Mouse (Mus musculus) lung, postnatal 0 days (tissue): ENCODE results near the gene Tmem100. TPM values are rescaled to one million over a fixed set of nuclear protein-coding genes. Genes with fewer than 3 reads are reported as not detected.

Experiments
- ATAC-seq: fragments of 200-750 bp; cut with Nextera tagmentation; 2 replicates; pipeline ENCODE4 v1.8.0; 2017; ENCODE audit warnings: moderate library complexity
- DNase-seq: peaks from one replicate; pipeline ENCODE4 v3.0.0-alpha.2; 2016; ENCODE audit warnings: low spot score
- H3K27ac ChIP-seq: fragments of 300-500 bp; sonication (generic); 2 replicates; pipeline ENCODE4 v1.5.1; 2014; ENCODE audit warnings: antibody characterized with exemption, mild to moderate bottlenecking, low read length, mixed read lengths
- H3K27me3 ChIP-seq: fragments of 300-500 bp; sonication (generic); replicated peaks from 2 replicates; pipeline ENCODE4 v1.6.1; 2014; ENCODE audit warnings: low read length, mixed read lengths; ENCODE audit not compliant: insufficient read depth
- H3K36me3 ChIP-seq: fragments of 300-500 bp; sonication (generic); 2 replicates; pipeline ENCODE4 v1.6.1; 2014; ENCODE audit warnings: low read length, mixed read lengths; ENCODE audit not compliant: insufficient read depth
- H3K4me1 ChIP-seq: fragments of 300-500 bp; sonication (generic); 2 replicates; pipeline ENCODE4 v1.6.1; 2014; ENCODE audit warnings: antibody characterized with exemption, low read depth, low read length, mixed read lengths; ENCODE audit not compliant: insufficient read depth
- H3K4me2 ChIP-seq: fragments of 300-500 bp; sonication (generic); replicated peaks from 2 replicates; pipeline ENCODE4 v1.6.1; 2014; ENCODE audit warnings: low read depth, mild to moderate bottlenecking, low read length, moderate library complexity, mixed read lengths
- H3K4me3 ChIP-seq: fragments of 300-500 bp; sonication (generic); 2 replicates; pipeline ENCODE4 v1.5.1; 2014; ENCODE audit warnings: low read depth, low read length
- H3K9ac ChIP-seq: fragments of 300-500 bp; sonication (generic); replicated peaks from 2 replicates; pipeline ENCODE4 v1.6.1; 2014; ENCODE audit warnings: low read depth, mild to moderate bottlenecking
- H3K9me3 ChIP-seq: fragments of 300-500 bp; sonication (generic); 2 replicates; pipeline ENCODE4 v1.6.1; 2016; ENCODE audit warnings: low read length, mixed read lengths
- CTCF ChIP-seq: IDR thresholded peaks from 2 replicates; pipeline ENCODE4 v1.5.1; 2016; ENCODE audit warnings: antibody characterized with exemption, mild to moderate bottlenecking
- EP300 ChIP-seq: IDR thresholded peaks from 2 replicates; pipeline ENCODE4 v1.6.1; 2016; ENCODE audit warnings: antibody characterized with exemption, mild to moderate bottlenecking, control low read depth
- WGBS: fragments of 180-500 bp; shearing (Covaris S2); extraction: QIAGEN DNeasy Blood & Tissue Kit; methylation state at CpG from one replicate; pipeline ENCODE4 v1.1.7; 2014; 5-methylcytosine and 5-hydroxymethylcytosine counted together
- polyA plus RNA-seq: library from polyadenylated mRNA; unstranded; fragments of >200 nt; fragmentation: Nextera tagmentation; extraction: Ambion mirVana; gene quantifications from 2 replicates; pipeline ENCODE4 v1.2.1, GENCODE M21; 2015

Tmem100 gene
- polyA plus RNA-seq, 1 experiment from 2014 or later: 283 TPM

DNA sequence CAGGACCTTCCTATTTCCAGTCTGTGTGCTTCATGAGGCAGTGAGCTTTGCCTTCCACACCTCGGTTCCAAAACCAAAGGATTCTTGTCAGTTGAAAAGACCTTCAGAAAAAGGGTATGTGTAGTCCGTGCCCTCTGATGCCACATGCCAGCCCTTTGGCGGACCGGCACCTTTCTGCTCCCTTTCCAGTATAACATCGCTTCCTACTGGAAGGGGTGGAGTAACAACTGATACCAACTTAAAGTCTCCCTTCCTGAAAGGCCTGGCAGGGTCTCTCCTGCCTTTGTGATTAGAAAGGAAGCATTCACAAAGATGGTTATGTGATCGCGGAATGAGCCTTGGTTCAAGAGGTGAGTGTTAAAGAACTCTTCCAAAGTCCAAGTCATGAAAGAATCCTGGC is 19.9 kb downstream of the Tmem100 start:
- H3K27ac ChIP-seq: peak overlapping the region; percentile 32; the same call in 1 of the 2 replicates
- no peaks in the 10 kb centered on the region for H3K36me3 ChIP-seq
- H3K4me1 ChIP-seq: no peaks in the 10 kb centered on the region
- ATAC-seq (peak; percentile 24; the same call in 1 of the 2 replicates), DNase-seq (peak; percentile 35)
- TF ChIP-seq EP300: peak; percentile 83
- no peak for TF ChIP-seq CTCF
- no peak overlapping the region for H3K9ac ChIP-seq
- no peak overlapping the region for H3K4me3 ChIP-seq
- no peaks in the 10 kb centered on the region for H3K27me3 ChIP-seq
- no peaks in the 10 kb centered on the region for H3K9me3 ChIP-seq
- 67% methylated on average over 7 of the region's 7 CpGs for WGBS
- no peak overlapping the region for H3K4me2 ChIP-seq

DNA sequence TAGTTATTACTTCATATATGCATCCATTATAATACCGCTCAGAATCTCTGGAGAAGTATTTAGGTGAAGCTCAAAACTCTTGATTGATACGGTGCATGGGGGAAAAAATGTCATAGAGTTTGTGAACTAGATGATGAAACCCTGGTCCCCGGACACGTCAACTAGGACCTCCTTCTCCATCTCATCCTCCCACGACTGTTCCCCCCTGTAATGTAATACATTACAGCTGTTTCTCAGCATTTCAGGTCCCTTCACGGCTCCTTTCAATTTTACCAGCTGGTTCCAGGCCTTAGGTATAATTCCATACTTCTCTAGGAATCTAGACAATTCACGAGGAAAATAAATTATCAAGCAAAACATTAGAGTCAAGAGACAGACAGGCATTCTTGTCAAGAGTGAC is 22.6 kb downstream of the Tmem100 start:
- H3K4me3 ChIP-seq: no peak overlapping the region
- H3K27me3 ChIP-seq: no peaks in the 10 kb centered on the region
- no peak overlapping the region for H3K27ac ChIP-seq
- DNase-seq (no peak), ATAC-seq (no peak)
- WGBS: 76% methylated on average over 7 of the region's 7 CpGs
- no peaks in the 10 kb centered on the region for H3K36me3 ChIP-seq
- no peaks in the 10 kb centered on the region for H3K4me1 ChIP-seq
- TF ChIP-seq EP300: no peak
- H3K9ac ChIP-seq: no peak overlapping the region
- no peaks in the 10 kb centered on the region for H3K9me3 ChIP-seq
- no peak overlapping the region for H3K4me2 ChIP-seq

DNA sequence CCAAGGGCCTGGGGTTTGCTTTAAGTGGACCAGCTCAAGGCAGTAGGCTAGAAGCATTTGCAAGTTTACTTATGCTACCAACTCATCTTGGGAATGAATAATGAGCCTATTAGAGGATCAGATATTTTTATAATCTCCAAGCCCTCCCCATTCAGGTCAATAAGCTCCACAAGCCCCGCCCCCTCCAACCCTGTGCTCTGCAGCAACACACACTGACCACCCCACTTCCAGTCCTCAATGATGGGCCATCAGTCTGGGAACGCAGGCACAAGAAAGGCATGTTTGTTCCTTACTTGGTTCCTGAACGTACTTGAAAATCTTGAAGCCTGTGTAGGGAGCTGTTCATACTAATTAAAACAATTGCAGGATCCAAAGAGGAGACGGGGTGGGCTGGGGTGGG is 23.7 kb downstream of the Tmem100 start:
- Histone ChIP-seq H3K9me3 (no peaks in the 10 kb centered on the region), H3K4me3 (no peak overlapping the region), H3K9ac (no peak overlapping the region), H3K27ac (peak overlapping the region; percentile 58), H3K4me1 (no peaks in the 10 kb centered on the region), H3K27me3 (no peaks in the 10 kb centered on the region), H3K4me2 (no peak overlapping the region), H3K36me3 (no peaks in the 10 kb centered on the region)
- no peak for DNase-seq
- 42% methylated on average over 4 of the region's 4 CpGs for WGBS
- TF ChIP-seq CTCF (no peak), EP300 (no peak)
- ATAC-seq: peak; percentile 51

DNA sequence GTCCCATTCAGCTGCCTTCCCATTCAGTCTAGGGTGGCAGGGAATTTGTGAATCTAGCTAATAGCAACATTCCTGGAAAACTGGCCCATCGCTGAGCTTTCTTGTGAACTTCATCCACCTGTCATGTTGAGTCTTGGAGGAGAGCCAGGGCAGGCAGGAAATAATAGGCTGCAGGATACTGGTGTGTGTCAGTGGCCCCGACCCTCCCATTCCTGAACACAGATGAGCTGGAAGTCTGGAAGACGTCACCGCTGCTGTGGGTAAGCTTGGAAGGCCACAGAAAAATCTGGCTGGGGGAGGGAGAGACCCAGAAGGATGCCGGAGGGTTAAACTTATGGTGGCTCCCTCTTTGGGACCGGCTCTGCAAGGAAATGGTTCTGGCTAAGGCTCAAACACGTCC is 24.3 kb downstream of the Tmem100 start:
- Histone ChIP-seq H3K4me2 (no peak overlapping the region), H3K27ac (peak overlapping the region; percentile 66; the same call in 1 of the 2 replicates), H3K4me1 (no peaks in the 10 kb centered on the region), H3K9ac (no peak overlapping the region), H3K27me3 (no peaks in the 10 kb centered on the region), H3K4me3 (no peak overlapping the region), H3K9me3 (no peaks in the 10 kb centered on the region), H3K36me3 (no peaks in the 10 kb centered on the region)
- ATAC-seq (peak; percentile 91), DNase-seq (peak; percentile 76)
- TF ChIP-seq CTCF (no peak), EP300 (peak; percentile 95)
- WGBS: 34% methylated on average over 7 of the region's 7 CpGs

DNA sequence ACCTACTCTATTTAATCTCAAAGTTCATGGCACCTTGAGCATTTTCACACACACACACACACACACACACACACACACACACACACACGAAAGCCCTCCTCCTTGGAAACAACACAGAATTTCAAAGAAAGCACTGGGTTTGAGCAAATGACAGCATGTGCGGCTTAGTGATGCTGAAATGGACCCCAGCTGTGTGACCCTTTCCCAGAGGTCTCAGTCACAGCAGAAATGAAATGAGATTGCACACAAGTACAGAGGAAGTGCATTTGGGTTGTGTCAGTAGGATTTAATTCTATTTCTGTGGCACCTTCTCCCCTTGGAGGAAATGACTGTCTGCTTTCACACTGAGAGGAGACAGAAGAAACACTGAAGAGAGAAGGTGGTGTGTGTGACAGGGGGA is 26.9 kb downstream of the Tmem100 start:
- 53% methylated on average over 2 of the region's 2 CpGs for WGBS
- no peak for ATAC-seq
- Histone ChIP-seq H3K4me3 (no peak overlapping the region), H3K4me1 (no peaks in the 10 kb centered on the region), H3K27me3 (no peaks in the 10 kb centered on the region), H3K36me3 (no peaks in the 10 kb centered on the region), H3K4me2 (no peak overlapping the region), H3K27ac (no peak overlapping the region), H3K9ac (no peak overlapping the region), H3K9me3 (no peaks in the 10 kb centered on the region)
- TF ChIP-seq EP300 (no peak), CTCF (no peak)
- peak; percentile 66 for DNase-seq

DNA sequence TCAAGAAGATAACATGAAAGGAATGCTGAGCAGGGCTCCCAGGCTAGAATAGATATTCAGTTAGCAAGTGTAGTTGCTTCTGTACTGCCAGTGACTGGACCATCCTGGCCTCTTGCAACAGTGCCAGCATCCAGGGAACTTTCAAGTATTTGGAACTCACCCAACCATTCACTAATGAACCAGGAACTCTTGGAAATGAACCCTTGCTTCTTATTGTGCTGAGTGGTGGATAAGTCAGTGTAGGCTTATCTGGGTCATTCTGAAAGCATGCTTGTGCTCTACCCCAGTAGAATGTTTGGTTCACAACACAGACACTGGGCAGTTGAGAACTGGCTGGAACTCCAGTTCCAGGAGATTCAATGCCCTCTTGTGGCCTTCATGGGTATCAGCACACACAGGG is 29.1 kb downstream of the Tmem100 start:
- no peak overlapping the region for H3K9ac ChIP-seq
- no peak overlapping the region for H3K4me2 ChIP-seq
- H3K27ac ChIP-seq: no peak overlapping the region
- no peaks in the 10 kb centered on the region for H3K36me3 ChIP-seq
- H3K4me3 ChIP-seq: no peak overlapping the region
- no peaks in the 10 kb centered on the region for H3K9me3 ChIP-seq
- ATAC-seq (no peak), DNase-seq (no peak)
- no peaks in the 10 kb centered on the region for H3K4me1 ChIP-seq
- TF ChIP-seq CTCF: peak; percentile 23
- no peak for TF ChIP-seq EP300
- no peaks in the 10 kb centered on the region for H3K27me3 ChIP-seq

DNA sequence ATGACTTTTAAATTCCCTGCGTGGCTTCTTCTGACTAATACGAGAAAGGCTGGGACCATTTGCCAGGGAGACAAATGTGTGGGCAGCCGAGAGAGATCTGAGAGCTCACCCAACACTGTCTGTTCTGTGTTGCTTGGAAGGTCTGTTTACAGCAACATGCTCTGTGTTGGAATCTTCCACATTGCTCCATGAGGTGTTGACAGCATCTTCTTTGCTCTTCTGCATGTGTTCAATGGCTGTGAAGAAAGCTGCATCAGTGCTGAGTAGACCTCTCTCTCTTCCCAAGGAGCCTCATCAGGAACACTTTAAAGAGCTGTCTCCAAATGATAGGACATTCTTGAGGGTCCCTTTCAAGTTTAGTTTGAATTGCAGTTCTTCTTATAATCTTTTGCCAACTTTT is 32.5 kb downstream of the Tmem100 start:
- WGBS: 67% methylated on average over 3 of the region's 3 CpGs
- no peaks in the 10 kb centered on the region for H3K4me1 ChIP-seq
- no peaks in the 10 kb centered on the region for H3K36me3 ChIP-seq
- ATAC-seq: peak; percentile 55
- H3K27me3 ChIP-seq: no peaks in the 10 kb centered on the region
- no peaks in the 10 kb centered on the region for H3K9me3 ChIP-seq
- no peak overlapping the region for H3K4me2 ChIP-seq
- H3K4me3 ChIP-seq: no peak overlapping the region
- no peak overlapping the region for H3K27ac ChIP-seq
- no peak overlapping the region for H3K9ac ChIP-seq
- no peak for DNase-seq
- TF ChIP-seq CTCF (no peak), EP300 (no peak)
